Mouse (Mus musculus) liver, embryonic 14.5 days (tissue): ENCODE results near the gene Med16. TPM values are rescaled to one million over a fixed set of nuclear protein-coding genes. Genes with fewer than 3 reads are reported as not detected.

Source experiments
- ATAC-seq: fragments of 200-750 bp; cut with Nextera tagmentation; 2 replicates; pipeline ENCODE4 v1.8.0; 2017; ENCODE audit warnings: moderate number of reproducible peaks, mild to moderate bottlenecking, moderate library complexity; ENCODE audit not compliant: insufficient read depth
- DNase-seq, 3 experiments: peaks; one replicate each; pipeline ENCODE4 v3.0.0-alpha.2; 2012 to 2013; ENCODE audit warnings: low read depth in 3 of 3, low spot score in 3 of 3
- H3K27ac ChIP-seq: fragments of 300-500 bp; sonication (generic); 2 replicates; pipeline ENCODE4 v1.5.1; 2014; ENCODE audit warnings: moderate library complexity, mild to moderate bottlenecking, control low read depth, inconsistent platforms
- H3K27me3 ChIP-seq: fragments of 300-500 bp; sonication (generic); 2 replicates; pipeline ENCODE4 v1.6.1; 2014; ENCODE audit warnings: mild to moderate bottlenecking, low read length, moderate library complexity; ENCODE audit not compliant: control insufficient read depth, insufficient read depth
- H3K36me3 ChIP-seq: fragments of 300-500 bp; sonication (generic); replicated peaks from 2 replicates; pipeline ENCODE4 v1.6.1; 2014; ENCODE audit warnings: low read depth; ENCODE audit not compliant: control insufficient read depth, insufficient read depth
- H3K4me1 ChIP-seq, 2 experiments: fragments of 200-500 bp in 1 of 2; fragments of 300-500 bp in 1 of 2; sonication (generic) in 1 of 2; replicated peaks; 2 replicates each; pipeline ENCODE4 v1.6.1; 2012 to 2014; ENCODE audit warnings: antibody characterized with exemption in 1 of 2, inconsistent platforms in 1 of 2, low read length in 1 of 2; ENCODE audit not compliant: control insufficient read depth in 2 of 2, insufficient read depth in 2 of 2
- H3K4me2 ChIP-seq: fragments of 300-500 bp; sonication (generic); 2 replicates; pipeline ENCODE4 v1.6.1; 2014; ENCODE audit warnings: low read depth, mild to moderate bottlenecking, control low read depth, moderate library complexity
- H3K4me3 ChIP-seq, 2 experiments: fragments of 200-500 bp in 1 of 2; fragments of 300-500 bp in 1 of 2; sonication (generic) in 1 of 2; 2 replicates each; pipeline ENCODE4 v1.5.1; 2012 to 2014; ENCODE audit warnings: low read depth in 2 of 2, low read length in 2 of 2, mild to moderate bottlenecking in 2 of 2, control low read depth in 1 of 2, inconsistent platforms in 1 of 2, moderate library complexity in 1 of 2; ENCODE audit not compliant: insufficient read depth in 1 of 2
- H3K9ac ChIP-seq: fragments of 300-500 bp; sonication (generic); replicated peaks from 2 replicates; pipeline ENCODE4 v1.6.1; 2014; ENCODE audit warnings: mild to moderate bottlenecking, control low read depth, moderate library complexity
- H3K9me3 ChIP-seq: fragments of 300-500 bp; sonication (generic); 2 replicates; pipeline ENCODE4 v1.6.1; 2016; ENCODE audit warnings: low read length, mixed read lengths; ENCODE audit not compliant: control insufficient read depth
- CTCF ChIP-seq: IDR thresholded peaks from 2 replicates; pipeline ENCODE4 v1.5.1; 2016; ENCODE audit warnings: antibody characterized with exemption, low read depth, control low read depth
- EP300 ChIP-seq: IDR thresholded peaks from 2 replicates; pipeline ENCODE4 v1.6.1; 2016; ENCODE audit warnings: antibody characterized with exemption, low read depth
- WGBS: fragments of 180-500 bp; shearing (Covaris S2); extraction: QIAGEN DNeasy Blood & Tissue Kit; methylation state at CpG from one replicate; pipeline ENCODE4 v1.1.7; 2014; ENCODE audit not compliant: insufficient replicate concordance; 5-methylcytosine and 5-hydroxymethylcytosine counted together
- polyA plus RNA-seq, 2 experiments: library from polyadenylated mRNA; depleted of rRNA in 1 of 2; stranded (reverse) in 1 of 2; unstranded in 1 of 2; fragments of >200 nt; fragmentation: Nextera tagmentation in 1 of 2; extraction: Ambion mirVana in 1 of 2; gene quantifications; 2 replicates each; pipeline versions ENCODE4 v1.2.1 to v1.2.3; 2012 to 2014

Med16 gene
- polyA plus RNA-seq, 2 experiments = 10.0 to 13.3 TPM

- peak overlapping the region; percentile 58 for H3K27ac ChIP-seq
- WGBS = 9% methylated on average over 15 of the region's 15 CpGs
- H3K4me2 ChIP-seq = peak overlapping the region; percentile 98
- ATAC-seq (peak; percentile 1; the same call in 1 of the 2 replicates), DNase-seq (no peak)
- TF ChIP-seq EP300 (no peak), CTCF (no peak)
- no peaks in the 10 kb centered on the region for H3K36me3 ChIP-seq
- H3K4me3 ChIP-seq = peak overlapping the region; percentile 74 to 87
- no peaks in the 10 kb centered on the region for H3K9me3 ChIP-seq
- peak overlapping the region; percentile 78 for H3K9ac ChIP-seq
- H3K27me3 ChIP-seq = peaks cover 17% of the 10 kb centered on the region
- H3K4me1 ChIP-seq = peaks cover 9 to 12% of the 10 kb centered on the region in 2 experiments
Measured at GRCm38 (mm10) chr10:79925785-79926490, 17.2 kb upstream of the Med16 start.

GRCm38 (mm10) chr10:79924998-79925784 is 16.5 kb upstream of the Med16 start:
- 14% methylated on average over 29 of the region's 29 CpGs for WGBS
- Histone ChIP-seq H3K4me3 (no peak overlapping the region), H3K27me3 (peaks cover 24% of the 10 kb centered on the region), H3K4me2 (peak overlapping the region; percentile 98), H3K9me3 (no peaks in the 10 kb centered on the region), H3K36me3 (no peaks in the 10 kb centered on the region), H3K9ac (no peak overlapping the region), H3K27ac (peak overlapping the region; percentile 58; the same call in 1 of the 2 replicates), H3K4me1 (peaks cover 9 to 12% of the 10 kb centered on the region in 2 experiments)
- peak; percentile 100 for TF ChIP-seq CTCF
- 0 out of 2 replicates have a peak, but pooled peaks have one; percentile 32 for TF ChIP-seq EP300
- DNase-seq (peak; percentile 70 to 77 (median 72)), ATAC-seq (peak; percentile 12; the same call in 1 of the 2 replicates)

DNA sequence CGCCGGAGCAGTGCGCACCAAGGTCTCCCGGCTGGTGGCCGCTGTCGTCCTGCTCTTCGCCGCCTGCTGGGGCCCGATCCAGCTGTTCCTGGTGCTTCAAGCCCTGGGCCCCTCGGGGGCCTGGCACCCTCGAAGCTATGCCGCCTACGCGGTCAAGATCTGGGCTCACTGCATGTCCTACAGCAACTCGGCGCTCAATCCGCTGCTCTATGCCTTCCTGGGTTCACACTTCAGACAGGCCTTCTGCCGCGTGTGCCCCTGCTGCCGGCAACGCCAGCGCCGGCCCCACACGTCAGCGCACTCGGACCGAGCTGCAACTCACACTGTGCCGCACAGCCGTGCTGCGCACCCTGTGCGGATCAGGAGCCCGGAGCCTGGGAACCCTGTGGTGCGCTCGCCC is 12.8 kb upstream of the Med16 start:
- no peaks in the 10 kb centered on the region for H3K36me3 ChIP-seq
- H3K27me3 ChIP-seq = peaks cover 49% of the 10 kb centered on the region
- H3K4me2 ChIP-seq = peak overlapping the region; percentile 13; the same call in 1 of the 2 replicates
- H3K4me3 ChIP-seq = peak overlapping the region in 1 of 2 experiments; percentile 21; a peak in 1 of 4 replicates
- no peaks in the 10 kb centered on the region for H3K9me3 ChIP-seq
- H3K27ac ChIP-seq = no peak overlapping the region
- ATAC-seq (no peak), DNase-seq (no peak)
- H3K9ac ChIP-seq = no peak overlapping the region
- 10% methylated on average over 34 of the region's 34 CpGs for WGBS
- TF ChIP-seq CTCF = no peak
- peaks cover 14 to 16% of the 10 kb centered on the region in 2 experiments for H3K4me1 ChIP-seq

GRCm38 (mm10) chr10:79920958-79921535 is 12.3 kb upstream of the Med16 start, which contains the start of gene R3hdm4:
Gene R3hdm4 (minus strand): TSS chr10:79921208.
- H3K4me2 ChIP-seq = peak within 1 kb of the TSS; percentile 13
- H3K4me1 ChIP-seq = peaks cover 9 to 13% of the 10 kb centered on the region in 2 experiments
- H3K4me3 ChIP-seq = peak within 1 kb of the TSS in 1 of 2 experiments; percentile 21; a peak in 1 of 4 replicates
- H3K9ac ChIP-seq = no peak within 1 kb of the TSS
- peaks cover 49% of the 10 kb centered on the region for H3K27me3 ChIP-seq
- H3K36me3 ChIP-seq = no peaks in the 10 kb centered on the region
- H3K27ac ChIP-seq = no peak within 1 kb of the TSS
- TF ChIP-seq CTCF (no peak), EP300 (no peak)
- WGBS = 8% methylated on average over 40 of the region's 41 CpGs
- H3K9me3 ChIP-seq = no peaks in the 10 kb centered on the region
- DNase-seq = no peak
- ATAC-seq = no peak
